Mouse (Mus musculus) kidney, postnatal 36 days (tissue): ENCODE results near the gene Olfr1225.
"Not testable (repeated sequence)": the region's sequence is repeated elsewhere in the genome, so short reads cannot be mapped to it uniquely, and the experiment has no call there.

ENCODE experiments used
- DNase-seq, 2 experiments: peaks; one replicate each; pipeline ENCODE4 v3.0.0; 2021 to 2022; ENCODE audit warnings: mixed read lengths in 2 of 2

The Olfr1225 gene

DNA sequence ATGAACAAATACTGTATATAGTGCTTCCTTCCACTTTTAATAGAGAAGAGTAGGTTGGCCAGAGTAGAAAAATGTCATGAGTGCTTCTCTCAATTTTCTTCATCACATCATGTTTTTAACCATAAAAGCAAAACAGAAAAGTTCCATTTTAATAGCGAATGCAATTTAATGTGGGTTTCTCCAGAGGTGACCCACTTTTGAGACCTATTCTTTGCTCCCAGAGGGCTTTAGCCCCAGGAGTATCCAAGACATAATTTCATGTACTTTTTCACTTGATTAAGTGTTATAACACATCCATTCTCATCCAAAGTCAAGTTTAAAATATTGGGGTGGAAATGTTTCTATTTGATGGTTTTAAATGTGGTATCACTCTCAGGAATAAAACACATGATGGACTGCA, at the start of gene Olfr1225:
TSS of gene Olfr1225 (minus strand) at position 101 of the 400 bp plus-strand sequence.
- no peak for DNase-seq

DNA sequence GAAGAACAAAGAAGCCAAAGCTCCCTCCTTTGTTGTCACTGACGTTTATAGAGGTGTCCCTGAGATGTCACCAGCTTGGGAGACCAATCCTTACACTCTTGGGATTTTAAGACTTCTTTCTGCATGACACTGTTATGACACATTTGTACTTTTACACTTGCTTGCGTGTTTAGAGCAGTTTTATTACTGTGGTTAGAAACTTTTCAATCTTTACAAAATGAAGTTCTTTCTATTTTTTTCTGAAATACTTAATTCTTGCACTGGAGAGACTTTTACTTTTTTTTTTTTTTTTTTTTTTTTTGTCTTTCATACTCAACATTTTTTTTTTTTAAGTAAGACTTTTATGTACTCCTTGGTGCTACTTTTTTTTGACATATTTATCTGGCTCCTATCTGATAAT, 25.5 kb upstream of the Olfr1225 start, which contains the start of gene Olfr1226:
TSS of gene Olfr1226 (minus strand) at position 101 of the 400 bp plus-strand sequence.
- DNase-seq, result no peak

DNA sequence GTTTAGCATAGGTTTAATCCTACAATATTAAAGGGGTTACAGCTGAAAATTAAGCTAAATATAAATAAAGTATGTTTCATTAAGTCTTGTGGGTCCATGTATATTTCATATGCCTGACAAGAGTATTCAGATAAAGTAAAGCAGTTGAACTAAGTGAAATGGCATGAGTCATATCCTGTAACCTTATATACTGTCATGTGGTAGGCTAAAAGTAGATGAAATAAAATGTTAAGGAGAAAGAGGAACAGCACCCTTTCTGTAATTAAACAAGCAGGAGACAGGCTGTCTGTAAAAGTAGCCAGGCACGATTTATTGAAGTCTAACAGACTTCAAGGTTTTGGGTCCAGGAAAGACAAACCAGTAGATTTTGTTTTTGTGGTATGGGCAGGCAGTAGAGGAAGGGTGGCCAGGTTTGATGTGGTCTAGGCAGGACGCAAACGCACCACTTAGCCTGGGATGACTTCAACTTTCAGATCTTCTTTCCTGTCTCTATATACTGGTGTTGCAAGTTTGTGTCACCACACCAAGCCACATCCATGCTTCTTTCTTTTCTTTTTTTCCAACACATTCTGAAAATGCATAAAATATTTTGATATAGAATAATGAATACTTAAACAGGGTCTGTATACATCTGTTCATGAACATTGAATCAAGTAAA, 22.0 kb upstream of the Olfr1225 start:
- DNase-seq, result no peak

DNA sequence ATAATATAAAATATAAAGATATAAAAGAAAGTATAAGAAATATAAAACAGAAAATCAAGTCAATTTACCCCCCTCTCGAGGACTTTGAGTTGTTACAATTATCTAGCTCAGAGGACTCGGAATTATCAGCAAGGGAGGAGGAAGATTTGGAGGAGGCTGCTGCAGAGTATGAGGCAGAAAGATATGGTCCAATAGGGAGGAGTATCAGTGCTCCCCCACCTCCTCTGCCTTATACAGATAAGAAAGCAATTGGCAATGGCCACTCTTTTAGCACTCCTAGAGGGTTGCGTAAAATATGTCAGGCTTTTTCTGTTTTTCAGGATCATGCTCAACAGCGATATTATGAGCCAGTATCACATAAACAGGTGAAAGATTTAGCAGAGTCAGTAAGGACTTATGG, 9.8 kb downstream of the Olfr1225 start:
- not testable (repeated sequence) for DNase-seq

DNA sequence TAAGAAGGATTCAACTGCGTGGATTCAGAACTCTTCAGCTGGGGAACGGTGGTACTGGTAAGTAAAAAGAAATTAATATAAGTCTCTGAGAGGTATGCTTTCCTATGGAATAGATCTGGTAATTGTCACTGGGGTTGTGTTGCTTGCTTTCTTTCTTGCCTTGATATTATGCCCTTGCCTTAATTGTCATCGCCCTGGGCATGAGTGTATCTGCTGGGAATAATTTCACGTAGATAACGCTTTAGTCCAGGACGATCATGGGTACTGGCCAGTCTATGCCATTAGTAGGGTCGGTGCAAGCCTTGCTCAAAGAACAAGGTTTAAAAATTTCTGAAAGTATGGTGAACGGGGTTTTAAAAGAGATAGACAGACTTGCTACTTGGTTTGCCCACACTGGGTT, 10.5 kb downstream of the Olfr1225 start, which contains the start of gene Olfr1224-ps1:
TSS of gene Olfr1224-ps1 (minus strand) at position 101 of the 400 bp plus-strand sequence.
- DNase-seq, result not testable (repeated sequence)

DNA sequence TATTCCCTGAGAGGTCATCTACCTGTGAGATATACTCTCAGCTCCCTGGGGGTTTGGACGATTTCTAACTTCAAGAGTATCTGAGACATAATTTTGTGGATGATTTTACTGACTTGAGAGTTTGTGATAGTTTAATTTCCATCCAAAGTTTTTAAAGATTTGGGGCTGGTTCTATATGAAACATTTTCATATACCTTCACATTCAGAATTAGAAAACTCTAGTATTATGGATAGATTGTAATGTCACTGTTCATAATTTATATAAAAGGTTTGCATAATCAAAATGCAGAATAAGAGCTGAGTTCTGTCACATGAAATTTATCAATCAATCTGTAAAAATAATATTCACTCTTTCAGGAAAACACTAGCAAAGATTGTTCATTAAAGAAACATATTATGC, 23.0 kb downstream of the Olfr1225 start, which contains the start of gene Olfr1223:
TSS of gene Olfr1223 (minus strand) at position 101 of the 400 bp plus-strand sequence.
- DNase-seq, result no peak

DNA sequence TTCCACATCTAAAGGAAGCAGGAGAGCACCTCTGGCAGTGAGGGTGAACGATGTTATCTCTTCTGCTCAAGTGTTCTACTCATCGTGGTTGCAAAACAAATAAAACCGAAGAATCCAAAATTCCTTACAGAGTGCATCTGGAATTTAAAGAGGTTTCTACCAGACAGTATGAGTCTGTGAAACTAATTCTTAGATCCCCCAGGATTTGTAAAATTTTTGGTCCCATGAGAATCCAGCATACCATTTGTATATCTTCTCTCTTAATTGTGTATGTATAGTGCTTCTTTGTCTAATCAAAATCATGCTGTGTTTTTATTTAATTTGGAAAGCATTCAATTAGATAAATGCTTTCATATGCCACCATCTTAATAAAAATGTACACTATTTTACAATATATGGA, 41.5 kb downstream of the Olfr1225 start, which contains the start of gene Olfr1222:
TSS of gene Olfr1222 (minus strand) at position 101 of the 400 bp plus-strand sequence.
- no peak for DNase-seq
